Mouse (Mus musculus) liver, embryonic 13.5 days (tissue): Measurements from ENCODE around the gene Ydjc. TPM values are rescaled to one million over a fixed set of nuclear protein-coding genes. Genes with fewer than 3 reads are reported as not detected.
A peak's percentile ranks its signal among the peaks of the same experiment; 100 is the strongest.

Source experiments
- ATAC-seq: fragments of 200-750 bp; cut with Nextera tagmentation; 2 replicates; pipeline ENCODE4 v1.8.0; 2017; ENCODE audit warnings: low read depth, mild to moderate bottlenecking, moderate number of reproducible peaks, moderate library complexity
- DNase-seq: peaks from one replicate; pipeline ENCODE4 v3.0.0; 2022
- H3K27ac ChIP-seq: fragments of 300-500 bp; sonication (generic); 2 replicates; pipeline ENCODE4 v1.5.1; 2015; ENCODE audit warnings: moderate library complexity, mild to moderate bottlenecking, inconsistent platforms
- H3K27me3 ChIP-seq: fragments of 300-500 bp; sonication (generic); 2 replicates; pipeline ENCODE4 v1.6.1; 2015; ENCODE audit warnings: mild to moderate bottlenecking, inconsistent platforms
- H3K36me3 ChIP-seq: fragments of 300-500 bp; sonication (generic); 2 replicates; pipeline ENCODE4 v1.6.1; 2015; ENCODE audit warnings: mild to moderate bottlenecking, inconsistent platforms
- H3K4me1 ChIP-seq: fragments of 300-500 bp; sonication (generic); replicated peaks from 2 replicates; pipeline ENCODE4 v1.6.1; 2015; ENCODE audit warnings: inconsistent platforms
- H3K4me2 ChIP-seq: fragments of 300-500 bp; sonication (generic); 2 replicates; pipeline ENCODE4 v1.6.1; 2015; ENCODE audit warnings: inconsistent platforms, mild to moderate bottlenecking, moderate library complexity
- H3K4me3 ChIP-seq: fragments of 300-500 bp; sonication (generic); replicated peaks from 2 replicates; pipeline ENCODE4 v1.5.1; 2015; ENCODE audit warnings: mild to moderate bottlenecking, inconsistent platforms
- H3K9ac ChIP-seq: fragments of 300-500 bp; sonication (generic); 2 replicates; pipeline ENCODE4 v1.6.1; 2015; ENCODE audit warnings: mild to moderate bottlenecking, inconsistent platforms
- H3K9me3 ChIP-seq: fragments of 300-500 bp; sonication (generic); replicated peaks from 2 replicates; pipeline ENCODE4 v1.6.1; 2016; ENCODE audit warnings: inconsistent platforms
- WGBS: fragments of 180-500 bp; shearing (Covaris S2); methylation state at CpG from one replicate; pipeline ENCODE4 v1.1.7; 2015; ENCODE audit not compliant: insufficient replicate concordance; 5-methylcytosine and 5-hydroxymethylcytosine counted together
- polyA plus RNA-seq: library from polyadenylated mRNA; unstranded; fragments of >200 nt; fragmentation: Nextera tagmentation; extraction: Ambion mirVana; gene quantifications from 2 replicates; pipeline ENCODE4 v1.2.1, GENCODE M21; 2015

Ydjc gene
- polyA plus RNA-seq = 15.7 and 15.8 TPM in 2 replicates

DNA sequence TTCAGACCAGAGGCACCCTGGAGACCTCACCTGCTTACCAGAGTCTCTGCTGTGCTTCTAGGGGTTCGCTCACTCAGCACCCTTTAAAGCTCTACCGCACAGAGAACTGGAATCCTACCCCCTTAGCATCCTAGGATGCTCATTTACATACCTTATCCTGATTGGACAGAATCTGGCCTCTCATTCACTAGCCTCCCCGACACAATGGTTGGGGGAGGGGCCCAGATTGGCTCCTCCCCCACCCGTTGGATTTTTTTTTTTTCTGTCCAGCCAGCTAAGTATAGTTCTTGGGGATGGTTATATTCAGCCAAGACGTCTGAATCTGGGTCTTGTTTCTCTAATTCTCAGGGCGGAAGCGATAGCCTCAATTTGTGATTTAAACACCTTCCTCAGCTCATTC, at the start of gene Ydjc:
Gene Ydjc (plus strand): TSS at position 283 of the 400 bp plus-strand sequence.
- DNase-seq (no peak), ATAC-seq (0 out of 2 replicates have a peak, but pooled peaks have one; percentile 22)
- no peak within 1 kb of the TSS for H3K27ac ChIP-seq
- H3K4me2 ChIP-seq = no peak within 1 kb of the TSS
- peaks cover 26% of the 10 kb centered on the region for H3K4me1 ChIP-seq
- H3K9ac ChIP-seq = no peak within 1 kb of the TSS
- H3K9me3 ChIP-seq = no peaks in the 10 kb centered on the region
- H3K36me3 ChIP-seq = no peaks in the 10 kb centered on the region
- no peaks in the 10 kb centered on the region for H3K27me3 ChIP-seq
- 28% methylated on average over 7 of the region's 7 CpGs for WGBS
- no peak within 1 kb of the TSS for H3K4me3 ChIP-seq

DNA sequence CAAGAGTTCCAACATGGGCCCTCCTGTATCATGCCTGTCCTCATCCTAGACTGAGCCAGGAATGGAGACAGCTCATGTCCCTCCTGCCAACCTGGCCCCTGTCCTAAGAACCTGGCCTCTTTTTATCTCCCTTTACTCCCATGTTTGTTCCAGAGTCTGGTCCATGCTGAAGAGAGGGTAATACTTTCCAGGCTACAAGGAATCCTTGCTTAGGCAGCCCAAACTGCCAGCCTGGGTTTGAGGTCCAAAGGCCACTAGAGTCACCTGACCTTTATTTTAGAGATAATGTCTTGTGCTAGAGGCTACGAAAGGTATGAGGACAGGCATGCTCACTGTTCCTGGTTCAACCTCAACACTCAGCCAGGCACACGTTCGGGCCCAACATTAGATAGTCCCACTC, 47.5 kb upstream of the Ydjc start:
- ATAC-seq = peak; percentile 8; the same call in 1 of the 2 replicates
- H3K36me3 ChIP-seq = peaks cover 95% of the 10 kb centered on the region

DNA sequence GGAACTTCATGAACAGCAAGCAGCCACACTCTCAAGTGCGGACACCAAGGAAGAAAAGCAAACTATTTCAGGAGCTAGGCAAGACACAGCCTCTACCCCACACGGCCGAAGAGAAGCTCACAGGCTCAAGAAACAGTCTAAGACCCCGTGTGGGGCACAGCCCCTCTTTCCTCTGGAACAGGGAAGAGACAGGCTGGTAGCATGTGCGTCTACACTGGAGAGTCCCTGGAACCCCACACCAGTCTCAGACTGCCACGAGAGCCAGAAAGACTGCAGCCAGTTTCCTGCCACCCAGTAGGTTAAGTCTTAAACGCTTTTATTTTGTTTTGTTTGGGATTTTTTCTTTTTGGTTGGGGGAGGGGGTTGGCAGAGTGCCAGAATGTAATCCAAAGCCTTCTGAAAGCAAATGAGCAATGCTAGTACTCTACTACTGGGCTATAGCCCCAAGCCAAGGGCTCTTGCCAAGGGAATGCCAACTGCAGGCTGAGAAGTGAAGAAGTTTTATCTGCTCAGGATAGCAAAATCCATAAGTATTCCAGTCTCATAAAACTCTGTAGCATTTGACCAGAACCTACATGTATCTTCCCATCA, 41.7 kb upstream of the Ydjc start:
- H3K4me2 ChIP-seq = no peak overlapping the region
- no peaks in the 10 kb centered on the region for H3K27me3 ChIP-seq
- H3K27ac ChIP-seq = no peak overlapping the region
- no peaks in the 10 kb centered on the region for H3K4me1 ChIP-seq
- no peak overlapping the region for H3K9ac ChIP-seq
- ATAC-seq (no peak), DNase-seq (no peak)
- H3K4me3 ChIP-seq = no peak overlapping the region
- H3K9me3 ChIP-seq = no peaks in the 10 kb centered on the region
- WGBS = 81% methylated on average over 7 of the region's 7 CpGs
- peaks cover 91% of the 10 kb centered on the region for H3K36me3 ChIP-seq

More for the DNA sequence above, 47.5 kb upstream of the Ydjc start:
- H3K4me2 ChIP-seq = no peak overlapping the region
- no peak overlapping the region for H3K27ac ChIP-seq
- no peaks in the 10 kb centered on the region for H3K27me3 ChIP-seq
- WGBS = 80% methylated on average over 3 of the region's 3 CpGs
- DNase-seq = no peak
- no peaks in the 10 kb centered on the region for H3K9me3 ChIP-seq
- H3K4me3 ChIP-seq = no peak overlapping the region
- no peaks in the 10 kb centered on the region for H3K4me1 ChIP-seq
- H3K9ac ChIP-seq = no peak overlapping the region

DNA sequence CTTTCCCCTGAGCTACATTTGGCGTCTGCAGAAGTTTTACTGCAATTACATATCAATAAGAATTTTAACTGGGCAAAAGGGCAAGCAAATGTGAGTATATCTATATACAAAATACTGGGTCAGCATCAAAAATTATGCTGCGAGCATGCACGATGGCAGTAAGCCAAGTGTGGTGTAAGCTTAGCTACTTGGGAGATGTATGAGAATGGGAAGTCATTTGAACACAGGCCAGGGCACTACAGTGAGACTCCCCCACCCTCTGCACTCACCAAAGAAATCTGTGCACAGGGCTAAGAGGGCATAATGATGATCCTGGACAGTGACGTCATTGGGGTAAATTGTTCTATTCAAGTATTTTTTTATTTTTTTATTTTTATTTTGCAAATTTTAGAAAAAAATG, 39.8 kb upstream of the Ydjc start:
- peaks cover 87% of the 10 kb centered on the region for H3K36me3 ChIP-seq
- H3K27me3 ChIP-seq = no peaks in the 10 kb centered on the region
- H3K4me2 ChIP-seq = no peak overlapping the region
- no peak overlapping the region for H3K4me3 ChIP-seq
- no peak overlapping the region for H3K9ac ChIP-seq
- H3K9me3 ChIP-seq = no peaks in the 10 kb centered on the region
- 85% methylated on average over 4 of the region's 4 CpGs for WGBS
- H3K4me1 ChIP-seq = peaks cover 3% of the 10 kb centered on the region
- no peak for ATAC-seq
- no peak for DNase-seq
- no peak overlapping the region for H3K27ac ChIP-seq

DNA sequence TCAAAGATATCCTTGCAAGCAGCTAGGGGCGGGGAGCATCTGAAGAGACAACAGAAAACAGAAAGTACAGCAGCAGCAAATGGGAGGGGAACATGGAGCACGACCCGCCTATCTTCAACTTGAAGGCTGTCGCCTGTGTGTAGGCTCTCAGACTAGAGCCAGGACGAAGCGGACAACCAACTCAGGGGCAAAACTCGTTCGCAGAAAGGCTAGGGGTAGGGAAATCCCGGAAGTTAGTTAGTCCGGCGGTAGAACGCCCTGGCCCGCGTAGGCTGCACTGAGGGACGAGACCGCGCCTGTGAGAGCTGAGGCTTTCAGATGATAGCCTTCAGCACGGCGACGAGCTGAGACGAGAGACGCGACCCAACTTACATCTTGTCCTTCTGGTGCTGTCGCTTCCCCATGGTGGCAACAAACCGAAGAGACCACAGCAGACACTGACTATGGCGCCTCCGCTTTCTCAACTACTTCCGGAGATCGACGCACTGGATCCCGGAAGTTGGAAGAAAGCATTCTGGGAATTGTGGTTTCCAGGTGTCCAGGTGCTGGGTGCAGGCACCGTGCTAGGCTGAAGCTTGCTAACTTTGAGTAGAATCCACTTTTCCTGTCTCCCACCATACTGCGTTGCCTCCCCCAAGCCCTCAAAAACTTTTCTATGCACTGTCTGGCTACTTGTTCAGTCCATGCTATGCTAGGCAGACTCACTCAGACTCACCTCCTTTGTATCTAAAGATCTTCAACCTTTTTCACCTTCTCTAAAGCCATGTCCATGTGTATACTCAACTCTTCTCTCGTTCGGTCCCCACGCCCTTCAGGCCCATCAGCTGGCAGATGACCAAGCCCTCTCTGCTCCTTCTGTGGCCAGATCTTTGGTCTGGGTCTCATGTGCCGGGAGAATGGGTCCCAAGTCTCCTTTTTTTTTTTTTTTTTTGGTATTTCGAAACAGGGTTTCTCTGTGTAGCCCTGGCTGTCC, 33.4 kb upstream of the Ydjc start, which contains the start of gene Ppil2:
Gene Ppil2 (minus strand): TSS at position 487 of the 973 bp plus-strand sequence.
- Histone ChIP-seq H3K36me3 (peaks cover 39% of the 10 kb centered on the region), H3K9ac (peak within 1 kb of the TSS; percentile 84), H3K27ac (peak within 1 kb of the TSS; percentile 79), H3K4me2 (peak within 1 kb of the TSS; percentile 80), H3K4me3 (peak within 1 kb of the TSS; percentile 89), H3K4me1 (peaks cover 17% of the 10 kb centered on the region), H3K9me3 (no peaks in the 10 kb centered on the region), H3K27me3 (no peaks in the 10 kb centered on the region)
- WGBS = 5% methylated on average over 38 of the region's 38 CpGs
- DNase-seq = peak; percentile 66
- peak; percentile 89 for ATAC-seq

DNA sequence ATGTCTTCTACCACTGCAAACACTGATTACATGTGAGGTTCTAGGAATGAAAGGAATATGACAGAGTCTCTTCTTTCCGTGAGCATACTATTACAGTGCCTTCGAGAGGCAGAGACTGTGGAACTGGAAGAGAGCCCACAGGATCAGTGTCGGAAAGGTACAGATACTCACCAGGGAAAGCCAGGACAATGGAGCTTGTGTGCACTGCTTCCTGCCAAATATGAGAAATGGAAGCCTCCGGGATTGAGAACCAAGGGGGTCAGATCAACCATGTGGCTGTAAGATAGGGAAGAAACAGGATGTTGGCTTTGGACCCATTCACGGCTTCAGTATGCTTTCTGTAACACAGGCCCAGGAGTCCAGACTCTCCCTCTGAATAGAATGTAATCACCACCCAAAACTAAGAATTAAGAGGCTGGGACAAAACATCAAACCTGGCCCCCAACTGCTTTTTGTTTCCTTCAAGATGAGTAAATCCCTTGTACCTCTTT, 27.1 kb upstream of the Ydjc start:
- Histone ChIP-seq H3K27me3 (no peaks in the 10 kb centered on the region), H3K9me3 (no peaks in the 10 kb centered on the region), H3K4me2 (no peak overlapping the region), H3K9ac (no peak overlapping the region), H3K27ac (no peak overlapping the region), H3K36me3 (peaks cover 45% of the 10 kb centered on the region), H3K4me1 (no peaks in the 10 kb centered on the region), H3K4me3 (no peak overlapping the region)
- ATAC-seq = no peak
- DNase-seq = no peak
- 80% methylated on average over 5 of the region's 5 CpGs for WGBS

DNA sequence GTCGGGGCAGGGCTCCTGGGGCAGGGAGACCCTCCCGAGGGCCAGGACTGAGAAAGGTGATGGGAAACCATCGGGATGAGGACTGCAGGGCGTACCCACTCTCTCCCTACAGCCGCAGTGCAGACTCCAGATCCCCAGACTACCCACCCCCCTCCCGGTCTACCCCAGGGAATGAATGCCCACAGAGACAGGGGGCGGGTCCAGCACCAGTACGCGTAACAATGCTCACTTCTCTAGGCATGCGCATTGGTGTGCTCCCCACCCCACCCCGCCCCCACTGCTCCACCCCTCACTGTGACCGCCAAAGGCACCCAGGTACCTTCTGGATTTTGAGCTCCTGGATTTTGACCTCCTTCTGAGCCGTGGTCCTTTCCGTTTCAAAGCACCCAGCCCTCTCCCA, 22.9 kb upstream of the Ydjc start:
- H3K36me3 ChIP-seq = peaks cover 34% of the 10 kb centered on the region
- H3K27ac ChIP-seq = no peak overlapping the region
- peaks cover 23% of the 10 kb centered on the region for H3K4me1 ChIP-seq
- no peaks in the 10 kb centered on the region for H3K27me3 ChIP-seq
- no peaks in the 10 kb centered on the region for H3K9me3 ChIP-seq
- ATAC-seq (no peak), DNase-seq (no peak)
- WGBS = 81% methylated on average over 14 of the region's 14 CpGs
- no peak overlapping the region for H3K9ac ChIP-seq
- H3K4me2 ChIP-seq = no peak overlapping the region
- H3K4me3 ChIP-seq = no peak overlapping the region

DNA sequence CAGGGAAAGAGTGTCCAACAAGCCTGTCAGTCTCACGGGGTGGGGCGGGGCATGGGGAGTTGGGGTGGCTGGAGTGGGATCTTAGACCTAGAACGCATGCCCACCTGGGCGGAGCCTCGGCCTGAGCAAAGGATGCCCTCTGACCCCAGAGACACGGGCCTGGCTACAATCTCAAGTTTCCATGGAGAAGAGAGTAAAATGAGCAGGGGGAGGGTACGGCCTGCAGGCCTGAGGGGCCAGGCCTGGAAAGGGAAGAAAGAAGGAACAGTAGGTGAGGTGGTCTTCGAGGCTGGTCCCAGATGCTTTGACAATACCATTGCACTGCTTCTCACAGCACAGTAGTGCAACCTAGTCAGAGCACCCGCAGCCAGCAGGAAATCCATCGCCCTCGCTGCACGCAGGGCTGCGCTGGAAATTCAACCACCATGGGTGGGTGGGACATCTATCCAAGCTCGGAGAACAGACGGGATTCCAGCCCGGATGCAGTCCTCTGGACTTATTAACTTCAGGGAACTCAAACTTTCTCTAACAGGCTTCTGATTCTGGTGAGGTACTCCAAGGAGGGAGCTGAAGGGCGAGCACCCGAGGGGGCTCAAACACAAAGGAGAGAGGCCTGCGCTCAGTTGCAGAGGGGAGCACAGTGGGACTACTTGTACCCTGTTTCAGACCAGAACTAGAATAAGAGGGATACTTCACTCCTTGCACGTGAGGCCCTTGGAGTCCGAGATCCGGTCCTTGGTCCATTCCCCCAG, 20.1 kb upstream of the Ydjc start:
- ATAC-seq = no peak; the same call in 1 of the 2 replicates
- 8% methylated on average over 22 of the region's 22 CpGs for WGBS

DNA sequence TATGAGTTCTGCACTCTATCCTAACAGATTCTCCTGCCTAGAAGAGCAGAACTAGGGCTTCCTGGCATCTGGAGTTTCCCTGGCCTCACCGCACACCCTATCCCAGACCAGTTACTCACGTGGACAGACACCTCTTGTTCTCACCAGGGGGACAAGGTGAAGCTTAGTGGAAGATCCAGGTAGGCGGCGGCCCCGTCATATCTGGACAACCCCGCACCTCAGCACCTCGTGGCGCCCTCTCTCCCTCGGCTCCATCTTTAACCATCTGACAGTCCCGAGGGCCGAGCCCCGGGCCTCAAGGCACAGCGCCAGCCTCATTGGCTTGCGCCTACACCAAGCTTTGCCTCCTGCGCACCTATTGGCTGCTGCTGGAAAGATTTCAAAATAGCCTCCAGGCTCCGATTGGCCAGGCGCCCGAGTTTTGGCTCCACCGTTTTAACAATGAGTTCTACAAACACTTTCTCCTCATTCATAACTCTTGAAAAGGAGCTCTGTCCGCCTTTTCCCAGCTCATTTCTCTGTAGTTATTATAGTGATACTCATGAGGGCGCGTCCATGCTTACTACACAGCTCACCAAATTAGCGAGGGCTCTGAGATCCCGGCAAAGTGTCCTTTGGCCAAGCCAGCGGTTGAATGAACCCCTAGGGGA, 19.4 kb upstream of the Ydjc start, which contains the start of gene 2610318N02Rik:
Gene 2610318N02Rik (minus strand): TSS at position 297 of the 650 bp plus-strand sequence.
- Histone ChIP-seq H3K36me3 (peaks cover 14% of the 10 kb centered on the region), H3K9ac (peak within 1 kb of the TSS; percentile 76), H3K4me3 (peak within 1 kb of the TSS; percentile 68), H3K9me3 (no peaks in the 10 kb centered on the region), H3K27me3 (no peaks in the 10 kb centered on the region), H3K4me2 (peak within 1 kb of the TSS; percentile 87), H3K4me1 (peaks cover 23% of the 10 kb centered on the region), H3K27ac (peak within 1 kb of the TSS; percentile 75)
- WGBS = under 1% methylated on average over 25 of the region's 25 CpGs
- ATAC-seq (peak; percentile 98), DNase-seq (peak; percentile 87)

More for the DNA sequence above, 20.1 kb upstream of the Ydjc start:
- Histone ChIP-seq H3K4me3 (peak overlapping the region; percentile 68), H3K9ac (peak overlapping the region; percentile 76), H3K9me3 (no peaks in the 10 kb centered on the region), H3K4me1 (peaks cover 23% of the 10 kb centered on the region), H3K4me2 (peak overlapping the region; percentile 87), H3K36me3 (peaks cover 20% of the 10 kb centered on the region), H3K27me3 (no peaks in the 10 kb centered on the region), H3K27ac (peak overlapping the region; percentile 25; the same call in 1 of the 2 replicates)
- no peak for DNase-seq

DNA sequence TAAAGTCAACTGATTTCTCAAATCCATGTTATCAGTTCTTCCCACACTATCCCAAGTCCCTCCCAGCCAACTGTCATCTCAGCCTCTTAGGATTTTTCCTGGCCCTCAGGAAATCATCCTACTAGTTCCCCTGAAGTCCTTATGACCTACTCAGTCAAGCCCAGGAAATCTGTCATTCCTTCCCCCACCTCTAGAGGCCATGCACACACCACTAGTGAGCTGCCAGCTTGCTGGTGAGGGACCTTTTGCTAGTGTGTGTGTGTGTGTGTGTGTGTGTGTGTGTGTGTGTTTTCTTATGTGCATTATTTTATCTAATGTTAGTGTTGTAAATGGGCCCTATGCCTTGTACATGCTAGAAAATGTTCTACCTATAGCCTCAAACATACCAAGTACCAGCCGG, 17.1 kb upstream of the Ydjc start:
- no peaks in the 10 kb centered on the region for H3K9me3 ChIP-seq
- no peak overlapping the region for H3K4me3 ChIP-seq
- DNase-seq (peak; percentile 47), ATAC-seq (no peak)
- no peak overlapping the region for H3K4me2 ChIP-seq
- peaks cover 40% of the 10 kb centered on the region for H3K4me1 ChIP-seq
- no peak overlapping the region for H3K9ac ChIP-seq
- no peaks in the 10 kb centered on the region for H3K27me3 ChIP-seq
- 96% methylated on average over 1 of the region's 1 CpGs for WGBS
- no peak overlapping the region for H3K27ac ChIP-seq
- H3K36me3 ChIP-seq = no peaks in the 10 kb centered on the region
